Mouse (Mus musculus) intestine, embryonic 15.5 days (tissue): Measurements from ENCODE around the gene Pdcl. TPM values are rescaled to one million over a fixed set of nuclear protein-coding genes. Genes with fewer than 3 reads are reported as not detected.

Experiments
- polyA plus RNA-seq: library from polyadenylated mRNA; unstranded; fragments of >200 nt; fragmentation: Nextera tagmentation; extraction: Ambion mirVana; gene quantifications from 2 replicates; pipeline ENCODE4 v1.2.1, GENCODE M21; 2015

Pdcl gene
- polyA plus RNA-seq, 1 experiment from 2014 or later: 36.8 TPM

Other genes with a start within 250 kb of the Pdcl start
- gene Olfr362, start 241.4 kb downstream of the Pdcl start, polyA plus RNA-seq: not detected in 2 replicates
- gene Olfr364-ps1, start 220.0 kb downstream of the Pdcl start, polyA plus RNA-seq: not detected in 2 replicates
- gene Olfr365, start 171.1 kb downstream of the Pdcl start, polyA plus RNA-seq: not detected in 2 replicates
- not detected in 2 replicates for gene Olfr366, start 147.8 kb downstream of the Pdcl start, polyA plus RNA-seq
- gene Olfr368, start 32.8 kb downstream of the Pdcl start, polyA plus RNA-seq: not detected in 2 replicates
- 10.8 and 12.1 TPM in 2 replicates for gene Rc3h2, start 63.6 kb upstream of the Pdcl start, polyA plus RNA-seq
- 5.2 and 5.5 TPM in 2 replicates for gene Zbtb26, start 83.8 kb upstream of the Pdcl start, polyA plus RNA-seq
- gene Zbtb6, start 83.8 kb upstream of the Pdcl start, polyA plus RNA-seq: 4.9 and 6.1 TPM in 2 replicates
- gene Rabgap1, start 83.9 kb upstream of the Pdcl start, polyA plus RNA-seq: 28.9 and 32.5 TPM in 2 replicates
- gene Gpr21, start 157.0 kb upstream of the Pdcl start, polyA plus RNA-seq: 0.92 and 1.8 TPM in 2 replicates